Mouse (Mus musculus) granulocyte monocyte progenitor cell, adult 5-6 weeks (primary cell): ENCODE measurements around the gene Cfap70. TPM values are rescaled to one million over a fixed set of nuclear protein-coding genes. Genes with fewer than 3 reads are reported as not detected.

Experiments used
- ATAC-seq: replicated peaks from 2 replicates; pipeline ENCODE4 v1.8.0; 2016; ENCODE audit warnings: mild to moderate bottlenecking, moderate TSS enrichment, inconsistent platforms; ENCODE audit not compliant: poor library complexity, severe bottlenecking
- total RNA-seq, 2 experiments: library from RNA; stranded (forward) in 1 of 2; stranded (reverse) in 1 of 2; fragments of 200-712, 200-1000 nt in 1 of 2; fragments of >200 nt in 1 of 2; fragmentation: Nextera tagmentation in 1 of 2; gene quantifications; 2 replicates each; pipeline ENCODE4 v1.2.3; 2014 to 2017

Cfap70 gene
- total RNA-seq, 2 experiments from 2014 or later = not detected

- ATAC-seq = peak; percentile 97
These were observed 104.0 kb downstream of the Cfap70 start, which contains the start of the genes Ecd and Fam149b for GRCm38 (mm10) chr14:20347991-20348541. Gene Ecd, minus strand, starts transcription at chr14:20348121. Gene Fam149b, plus strand, starts transcription at chr14:20348162.

GRCm38 (mm10) chr14:20347441-20347990 lies 104.5 kb downstream of the Cfap70 start:
- ATAC-seq = peak; percentile 42

- no peak for ATAC-seq
These were observed 106.1 kb downstream of the Cfap70 start for GRCm38 (mm10) chr14:20345885-20346284.

Other genes starting within 250 kb of the Cfap70 start
- not detected in 2 replicates for gene Kcnk16, start 183.0 kb downstream of the Cfap70 start, total RNA-seq (2014; fragmentation: Nextera tagmentation)
- gene Kcnk16, start 183.0 kb downstream of the Cfap70 start, total RNA-seq (2017) = not detected in 2 replicates
- gene Nudt13, start 157.5 kb downstream of the Cfap70 start, total RNA-seq (2014; fragmentation: Nextera tagmentation) = 17.5 and 18.2 TPM in 2 replicates
- gene Nudt13, start 157.5 kb downstream of the Cfap70 start, total RNA-seq (2017) = 8.0 and 15.7 TPM in 2 replicates
- 52.6 and 57.0 TPM in 2 replicates for gene Ecd, start 104.1 kb downstream of the Cfap70 start, total RNA-seq (2014; fragmentation: Nextera tagmentation)
- 52.2 and 70.0 TPM in 2 replicates for gene Ecd, start 104.1 kb downstream of the Cfap70 start, total RNA-seq (2017)
- 20.6 and 28.2 TPM in 2 replicates for gene Fam149b, start 104.1 kb downstream of the Cfap70 start, total RNA-seq (2014; fragmentation: Nextera tagmentation)
- gene Fam149b, start 104.1 kb downstream of the Cfap70 start, total RNA-seq (2017) = 27.9 and 28.1 TPM in 2 replicates
- gene Dnajc9, start 63.3 kb downstream of the Cfap70 start, total RNA-seq (2014; fragmentation: Nextera tagmentation) = 64.5 and 70.8 TPM in 2 replicates
- 229 and 234 TPM in 2 replicates for gene Dnajc9, start 63.3 kb downstream of the Cfap70 start, total RNA-seq (2017)
- 81.8 and 96.0 TPM in 2 replicates for gene Mrps16, start 58.6 kb downstream of the Cfap70 start, total RNA-seq (2014; fragmentation: Nextera tagmentation)
- gene Mrps16, start 58.6 kb downstream of the Cfap70 start, total RNA-seq (2017) = 44.8 and 46.8 TPM in 2 replicates
- gene Anxa7, start 27.9 kb upstream of the Cfap70 start, total RNA-seq (2014; fragmentation: Nextera tagmentation) = 56.9 and 70.7 TPM in 2 replicates
- gene Anxa7, start 27.9 kb upstream of the Cfap70 start, total RNA-seq (2017) = 59.0 and 59.1 TPM in 2 replicates
- 3.2 and 4.4 TPM in 2 replicates for gene Mss51, start 44.7 kb upstream of the Cfap70 start, total RNA-seq (2014; fragmentation: Nextera tagmentation)
- gene Mss51, start 44.7 kb upstream of the Cfap70 start, total RNA-seq (2017) = 0.72 and 1.3 TPM in 2 replicates
- gene Ppp3cb, start 94.3 kb upstream of the Cfap70 start, total RNA-seq (2014; fragmentation: Nextera tagmentation) = 108 and 132 TPM in 2 replicates
- gene Ppp3cb, start 94.3 kb upstream of the Cfap70 start, total RNA-seq (2017) = 52.9 and 74.9 TPM in 2 replicates
- gene Usp54, start 188.8 kb upstream of the Cfap70 start, total RNA-seq (2014; fragmentation: Nextera tagmentation) = 5.1 and 9.4 TPM in 2 replicates
- gene Usp54, start 188.8 kb upstream of the Cfap70 start, total RNA-seq (2017) = 4.1 and 4.6 TPM in 2 replicates
- gene Myoz1, start 204.3 kb upstream of the Cfap70 start, total RNA-seq (2014; fragmentation: Nextera tagmentation) = not detected in 2 replicates
- not detected in 2 replicates for gene Myoz1, start 204.3 kb upstream of the Cfap70 start, total RNA-seq (2017)
- 0.32 and 0.56 TPM in 2 replicates for gene Synpo2l, start 216.1 kb upstream of the Cfap70 start, total RNA-seq (2014; fragmentation: Nextera tagmentation)
- gene Synpo2l, start 216.1 kb upstream of the Cfap70 start, total RNA-seq (2017) = not detected in 2 replicates
- 102 and 121 TPM in 2 replicates for gene Sec24c, start 222.1 kb upstream of the Cfap70 start, total RNA-seq (2014; fragmentation: Nextera tagmentation)
- 88.3 and 103 TPM in 2 replicates for gene Sec24c, start 222.1 kb upstream of the Cfap70 start, total RNA-seq (2017)
- 9.0 and 9.3 TPM in 2 replicates for gene Fut11, start 242.7 kb upstream of the Cfap70 start, total RNA-seq (2014; fragmentation: Nextera tagmentation)
- 7.5 and 9.3 TPM in 2 replicates for gene Fut11, start 242.7 kb upstream of the Cfap70 start, total RNA-seq (2017)